Mouse (Mus musculus) retina, adult 2 months (tissue): ENCODE data around the gene Ank.

ENCODE experiments used
- DNase-seq: peaks from one replicate; pipeline ENCODE4 v3.0.0-alpha.2; 2012; ENCODE audit warnings: low read depth, low spot score

Gene Ank

GRCm38 (mm10) chr15:27496596-27497299 lies 30.3 kb downstream of the Ank start:
- DNase-seq: no peak

DNA sequence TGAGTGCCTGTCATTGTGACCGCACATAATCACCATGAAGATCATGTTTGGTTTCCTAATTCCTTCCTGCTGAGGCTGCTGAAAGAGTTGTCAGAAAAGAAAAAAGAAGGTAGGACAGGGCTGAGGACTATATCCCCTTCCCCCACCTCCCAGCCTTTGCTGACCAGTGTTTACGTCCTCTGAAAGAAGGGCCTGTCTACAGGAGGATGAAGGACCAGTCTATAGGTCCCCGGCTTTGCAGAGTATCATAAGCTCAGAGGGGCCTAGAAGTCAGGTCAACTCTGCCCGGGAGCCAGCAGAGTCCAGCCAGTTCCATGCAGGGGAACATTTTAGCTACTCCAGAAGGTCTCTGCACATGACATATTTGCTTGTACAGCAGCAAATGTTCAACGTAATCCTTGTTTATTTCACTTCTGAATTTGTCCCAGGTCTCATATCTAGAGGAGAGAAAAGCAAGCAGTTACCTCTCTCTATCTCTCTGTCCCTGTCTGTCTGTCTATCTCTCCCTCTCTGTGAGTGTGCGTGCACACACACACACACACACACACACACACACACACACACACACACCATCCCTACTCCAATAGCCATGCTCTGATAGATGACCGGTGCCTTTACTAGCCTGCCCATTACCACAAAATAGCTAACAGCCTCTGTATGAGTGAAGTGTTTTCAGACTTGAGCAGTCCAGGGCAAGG lies 31.0 kb downstream of the Ank start:
- no peak for DNase-seq

DNA sequence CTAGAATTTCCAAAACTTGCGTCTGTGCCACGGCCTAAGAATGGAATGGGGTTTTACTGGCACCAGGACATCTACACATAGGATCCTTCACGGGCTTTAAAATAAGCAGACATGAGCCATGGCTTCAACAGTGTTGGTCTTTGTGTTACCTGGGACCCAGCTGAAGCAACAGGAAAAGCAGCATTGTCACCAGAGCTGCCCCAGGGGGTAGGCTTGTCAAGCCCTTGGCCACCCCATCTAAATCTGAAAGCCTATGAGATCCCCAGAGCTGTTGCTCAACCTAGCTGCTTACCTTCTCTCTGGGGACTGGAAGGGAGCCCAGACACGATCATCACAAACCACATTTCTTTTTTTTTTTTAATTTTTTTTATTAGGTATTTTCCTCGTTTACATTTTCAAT lies 31.6 kb downstream of the Ank start:
- no peak for DNase-seq

- no peak for DNase-seq
These were observed 33.9 kb downstream of the Ank start for GRCm38 (mm10) chr15:27500390-27500789.

- DNase-seq: no peak
These were observed 35.9 kb downstream of the Ank start for GRCm38 (mm10) chr15:27502338-27502737.

DNA sequence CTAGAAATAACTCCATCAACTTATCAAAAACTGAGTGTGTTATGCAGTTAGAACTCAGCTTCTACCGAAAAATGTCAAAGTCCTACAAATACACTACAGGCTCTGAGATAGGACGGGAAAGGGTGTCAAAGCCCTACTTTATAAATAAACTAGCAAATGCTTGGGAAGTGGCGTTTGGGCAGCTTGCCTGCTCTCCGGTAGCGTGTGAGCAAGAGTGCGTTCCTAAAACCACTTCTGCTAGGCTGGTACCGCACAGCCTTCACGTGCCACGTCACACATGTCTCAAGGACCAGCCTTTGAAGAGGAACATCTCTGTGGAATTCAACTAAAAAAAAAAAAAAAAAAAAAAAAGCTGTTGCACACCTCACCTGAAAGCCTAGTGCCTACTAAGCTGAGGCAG lies 36.7 kb downstream of the Ank start:
- no peak for DNase-seq

GRCm38 (mm10) chr15:27503801-27504730 lies 37.6 kb downstream of the Ank start:
- no peak for DNase-seq

DNA sequence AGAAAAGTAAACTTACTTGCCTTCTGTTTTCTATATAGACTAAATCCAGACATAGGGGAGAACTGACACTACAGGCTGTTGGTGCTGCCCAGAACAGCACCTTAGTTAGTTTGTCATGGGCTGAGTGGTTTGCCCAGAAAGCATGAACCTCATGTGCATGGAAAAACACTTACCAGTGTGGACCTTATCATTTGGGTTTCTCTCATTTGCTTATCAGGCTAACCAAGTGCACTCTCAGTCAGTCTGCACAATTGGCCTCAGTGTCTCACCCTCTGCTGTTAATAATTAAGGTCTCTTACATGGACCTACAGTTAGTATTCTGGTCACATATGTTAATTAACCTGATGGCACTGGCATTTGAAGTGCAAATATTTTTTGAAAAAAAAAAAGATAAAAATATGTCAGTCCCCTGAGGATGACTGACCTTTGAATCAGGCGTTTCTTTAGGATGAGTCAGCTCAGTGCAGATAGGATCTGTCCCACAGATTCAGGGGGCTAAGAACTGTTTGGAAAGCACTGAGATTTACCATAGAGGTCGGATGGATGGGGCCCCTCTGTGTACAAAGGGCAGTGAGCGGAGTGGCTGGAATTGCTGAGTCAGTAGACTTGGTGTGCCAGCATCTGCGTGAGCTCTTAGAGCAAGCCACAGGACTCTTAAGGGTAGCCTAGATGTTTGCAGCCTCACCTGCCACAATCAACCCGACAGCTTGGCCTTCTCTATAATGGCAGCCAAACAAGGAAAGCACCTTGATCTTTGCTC lies 39.8 kb downstream of the Ank start:
- DNase-seq: no peak

GRCm38 (mm10) chr15:27506893-27507596 lies 40.6 kb downstream of the Ank start:
- no peak for DNase-seq

- DNase-seq: no peak
These were observed 41.7 kb downstream of the Ank start for GRCm38 (mm10) chr15:27508169-27508568.

DNA sequence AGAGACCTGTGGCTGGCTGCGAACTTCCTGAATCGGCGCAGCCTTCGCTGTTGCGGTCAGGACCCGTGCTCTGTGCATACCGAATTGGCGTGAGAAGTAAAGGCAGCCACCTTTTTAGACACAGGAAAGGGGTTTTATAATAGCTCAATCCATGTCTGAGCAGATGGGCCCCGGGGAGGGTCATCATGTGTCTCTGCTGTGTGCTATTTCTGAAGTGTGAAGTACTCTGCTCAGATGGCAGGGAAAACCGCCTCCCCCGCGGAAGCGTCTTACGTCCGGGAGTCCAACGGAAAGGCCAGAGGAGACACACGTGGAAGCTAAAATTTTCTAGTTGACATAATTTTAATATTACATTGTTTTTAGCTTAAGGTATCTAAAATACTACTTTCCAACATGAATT lies 42.5 kb downstream of the Ank start:
- no peak for DNase-seq

DNA sequence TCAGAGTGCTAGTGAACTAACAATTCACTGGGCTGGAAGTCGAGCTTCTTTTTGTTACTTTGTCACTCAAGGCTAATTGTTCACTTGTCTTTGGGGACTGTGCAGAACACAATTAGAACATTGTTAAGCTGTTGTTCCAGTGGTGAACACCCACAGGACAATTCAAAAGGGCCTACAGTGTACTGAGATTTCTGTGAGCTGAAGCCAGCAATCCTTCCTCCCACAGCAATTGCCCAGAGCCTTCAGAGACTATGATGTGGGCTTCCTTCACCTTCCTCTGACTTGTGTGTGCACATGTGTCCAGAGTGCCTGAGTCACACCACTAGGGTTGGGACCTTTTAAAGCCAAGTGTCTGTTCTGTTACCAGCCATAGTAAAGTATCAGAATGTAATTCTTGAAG lies 50.5 kb downstream of the Ank start:
- DNase-seq: no peak

- DNase-seq: no peak
These were observed 51.5 kb downstream of the Ank start for GRCm38 (mm10) chr15:27518026-27518425.

DNA sequence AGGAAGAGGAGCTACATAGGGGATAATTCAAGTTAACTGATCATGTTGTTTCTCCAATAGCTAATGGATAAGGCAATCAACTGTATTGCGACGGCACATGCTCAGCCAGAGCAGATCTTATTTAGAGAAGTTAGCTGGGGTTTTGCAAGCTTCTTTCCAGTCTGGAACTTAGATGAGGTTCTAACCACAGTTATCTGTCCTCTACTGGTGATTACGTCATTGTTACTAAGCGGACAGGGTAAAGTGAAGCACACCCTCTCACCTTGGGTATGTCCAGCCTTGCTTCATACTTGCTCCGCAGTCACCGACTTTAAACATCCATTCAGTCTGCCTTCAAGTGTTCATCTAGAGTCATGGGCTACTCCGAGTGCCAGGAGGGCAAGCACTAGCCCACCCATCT lies 53.4 kb downstream of the Ank start:
- no peak for DNase-seq

GRCm38 (mm10) chr15:27525233-27526005 lies 58.9 kb downstream of the Ank start:
- DNase-seq: no peak

DNA sequence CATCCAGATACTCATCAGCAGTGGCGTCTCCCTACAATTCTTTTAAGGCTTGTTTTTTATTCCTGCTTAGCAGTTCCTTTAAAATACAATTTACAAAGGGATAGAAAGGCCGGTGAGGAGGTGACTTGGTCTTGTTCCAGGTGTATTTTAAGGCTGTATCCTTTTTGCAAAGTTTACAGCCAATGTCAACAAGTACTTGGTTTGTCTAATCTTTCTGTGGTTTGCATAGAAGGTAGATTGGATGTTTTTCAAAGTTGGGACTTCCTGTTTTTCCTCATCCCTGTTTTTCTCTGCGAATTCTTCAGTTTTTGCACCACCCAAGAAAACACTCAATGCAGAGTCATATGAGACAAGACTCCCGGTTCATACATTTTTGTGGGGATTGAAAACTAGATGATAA lies 62.4 kb downstream of the Ank start:
- no peak for DNase-seq

DNA sequence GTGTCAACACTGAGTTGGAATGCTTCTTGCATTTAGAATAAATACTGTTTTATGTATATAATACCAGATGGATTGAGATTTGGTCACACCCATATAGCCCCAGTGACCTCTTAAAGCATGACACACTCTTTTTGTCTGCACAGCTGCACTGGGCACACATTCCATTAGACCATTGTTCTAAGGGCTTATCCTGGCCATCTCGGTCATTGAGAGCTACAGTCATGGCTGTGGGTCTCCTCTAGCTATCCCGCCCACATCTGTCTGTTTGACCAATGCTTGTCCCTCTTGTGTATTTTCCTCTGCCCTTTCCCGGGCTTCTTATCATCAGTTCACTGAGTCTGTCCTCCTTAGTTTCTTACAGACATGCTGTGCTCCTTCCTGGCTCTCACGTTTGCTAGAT lies 63.5 kb downstream of the Ank start:
- no peak for DNase-seq

DNA sequence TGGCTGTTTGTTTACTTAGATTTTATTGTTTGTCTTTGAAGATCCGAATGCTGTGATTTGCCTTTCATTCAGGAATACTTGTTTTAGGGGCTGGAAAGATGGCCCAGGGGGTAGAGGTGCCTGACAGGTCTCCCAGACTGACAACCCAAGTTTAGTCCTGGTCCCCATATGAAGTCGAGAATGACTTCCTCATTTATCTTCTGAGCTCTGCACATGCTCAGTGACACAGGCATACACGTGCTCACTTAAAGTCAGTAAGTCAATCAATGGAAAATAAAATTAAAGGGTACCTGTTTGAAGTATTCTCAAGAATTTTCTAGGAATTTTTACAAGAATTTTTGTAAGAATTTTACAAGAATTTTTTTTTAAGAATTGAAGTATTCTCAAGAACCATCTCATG lies 66.6 kb downstream of the Ank start:
- no peak for DNase-seq

DNA sequence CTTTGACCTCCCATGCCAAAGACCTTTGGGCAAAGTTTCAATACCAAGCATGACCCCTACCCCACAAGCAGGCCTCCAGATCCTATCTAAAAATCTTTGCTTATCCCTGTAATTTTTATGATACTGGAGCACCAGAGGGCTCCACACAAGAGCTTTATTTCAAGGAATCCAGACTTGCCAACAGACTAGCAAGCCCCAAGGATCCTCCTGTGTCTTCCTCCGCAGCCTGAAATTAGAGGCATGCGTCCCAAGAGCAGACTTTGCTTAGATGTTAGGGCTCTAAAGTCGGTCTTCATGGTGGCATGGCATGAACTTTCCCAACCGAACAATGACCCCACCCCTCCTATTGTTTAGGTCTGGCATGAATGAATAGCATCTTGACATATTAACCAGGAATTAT lies 69.2 kb downstream of the Ank start:
- no peak for DNase-seq

GRCm38 (mm10) chr15:27536186-27536585 lies 69.7 kb downstream of the Ank start:
- no peak for DNase-seq
